Mouse (Mus musculus): ENCODE results near the gene Gdf10. TPM values are rescaled to one million over a fixed set of nuclear protein-coding genes. Genes with fewer than 3 reads are reported as not detected.

Gene Gdf10
- not detected for total RNA-seq (2023)

DNA sequence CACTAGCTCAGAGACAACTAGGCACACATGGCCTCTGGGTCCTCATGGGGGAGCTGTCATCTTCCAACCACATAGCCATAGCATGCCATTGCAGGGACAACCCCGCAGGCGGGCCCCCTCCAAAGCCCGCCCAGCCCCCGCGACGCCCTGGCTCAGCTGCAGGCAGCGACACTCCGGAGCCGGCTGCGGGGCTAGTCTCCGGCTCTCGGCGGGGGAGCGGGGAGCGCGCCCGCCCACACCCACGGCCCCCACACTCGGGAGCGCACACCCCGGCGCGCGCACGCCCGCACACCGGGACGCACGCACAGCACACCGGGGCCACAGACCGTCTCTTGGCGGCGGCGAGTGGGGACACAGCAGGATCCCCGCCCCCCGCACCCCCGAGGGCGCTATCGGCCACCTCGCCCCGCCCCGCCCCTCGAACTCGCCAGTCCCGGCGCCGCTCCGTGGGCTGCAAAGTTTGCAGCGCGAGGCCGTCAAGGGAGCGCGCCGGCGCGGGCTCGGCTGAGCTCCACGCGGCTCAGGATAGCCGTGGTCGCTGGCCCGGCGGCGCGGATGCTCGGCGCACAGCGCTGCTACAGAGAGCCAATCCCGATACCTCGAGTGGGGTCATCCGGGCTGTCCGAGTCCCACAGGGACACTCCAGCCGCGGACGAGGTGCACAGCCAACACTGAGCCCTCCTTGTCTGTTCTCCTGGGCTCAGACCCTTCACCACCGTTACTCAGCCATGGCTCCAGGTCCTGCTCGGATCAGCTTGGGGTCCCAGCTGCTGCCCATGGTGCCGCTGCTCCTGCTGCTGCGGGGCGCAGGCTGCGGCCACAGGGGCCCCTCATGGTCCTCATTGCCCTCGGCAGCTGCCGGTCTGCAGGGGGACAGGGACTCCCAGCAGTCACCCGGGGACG is at the start of gene Gdf10:
Gdf10 (plus strand) TSS at position 420 of the 903 bp plus-strand sequence.

DNA sequence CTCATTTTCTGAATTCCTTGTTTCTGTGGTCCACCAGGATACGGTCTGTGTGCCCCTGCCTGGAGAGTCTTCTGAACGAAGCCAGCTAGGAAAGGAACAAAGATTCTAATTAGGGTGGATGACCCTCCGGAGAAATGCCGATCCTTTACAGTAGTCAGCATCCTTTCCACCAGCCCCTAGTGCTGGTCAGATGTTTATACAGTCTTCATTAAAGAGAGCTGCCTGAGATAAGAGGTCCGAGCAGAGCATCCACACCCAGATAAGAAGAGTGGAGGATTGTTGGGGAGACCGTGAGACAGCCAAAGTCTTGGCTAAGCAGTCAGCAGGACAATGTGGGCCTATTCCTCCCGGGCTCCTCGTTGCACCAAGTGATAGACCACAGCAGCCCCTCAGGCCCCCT is 17.4 kb downstream of the Gdf10 start, which contains the start of gene Gdf2:
Gdf2 (plus strand) TSS at position 301 of the 400 bp plus-strand sequence.

GRCm38 (mm10) chr14:33953761-33954160 is 30.4 kb downstream of the Gdf10 start, which contains the start of gene Rbp3:
Gene Rbp3 (plus strand): TSS chr14:33954003.

DNA sequence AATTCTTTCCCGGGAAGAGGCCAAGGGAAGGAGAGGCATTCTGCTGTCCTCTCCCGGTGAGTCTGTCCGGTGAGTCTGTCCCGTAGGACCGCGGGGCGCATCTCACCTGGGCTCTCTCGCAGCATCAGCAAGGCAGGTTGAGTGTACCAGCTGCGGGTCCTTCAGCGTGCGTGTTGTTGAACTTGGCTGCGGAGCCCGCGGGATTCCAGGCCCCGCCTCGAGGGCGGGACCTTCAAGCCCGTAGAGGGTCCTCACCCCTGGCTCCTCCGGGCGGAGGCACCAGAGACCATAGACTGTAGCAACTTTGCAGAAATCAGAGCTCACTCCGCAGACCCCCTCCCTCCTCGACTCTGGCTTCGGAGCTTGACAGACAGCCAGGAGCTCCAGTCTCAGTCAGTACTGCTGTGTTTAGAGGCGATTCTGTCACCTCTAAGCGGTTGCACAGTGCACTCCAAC is 55.2 kb downstream of the Gdf10 start, which contains the start of gene Zfp488:
Zfp488 (minus strand) TSS at position 161 of the 456 bp plus-strand sequence.

Other genes starting within 250 kb of the Gdf10 start
- not detected for gene Gdf2, start 17.5 kb downstream of the Gdf10 start, total RNA-seq (2023)
- gene Rbp3, start 30.4 kb downstream of the Gdf10 start, total RNA-seq (2023) = not detected
- gene Zfp488, start 55.2 kb downstream of the Gdf10 start, total RNA-seq (2023) = under 1 TPM; 0.12 to 0.17 TPM
- not detected for gene Gm30083, start 91.6 kb downstream of the Gdf10 start, total RNA-seq (2023)
- not detected for gene Gm5460, start 93.2 kb downstream of the Gdf10 start, total RNA-seq (2023)
- gene Antxrl, start 129.1 kb downstream of the Gdf10 start, total RNA-seq (2023) = not detected
- not detected for gene Anxa8, start 162.4 kb downstream of the Gdf10 start, total RNA-seq (2023)
- not detected for gene A630023A22Rik, start 179.2 kb downstream of the Gdf10 start, total RNA-seq (2023)
- gene Npy4r, start 228.9 kb downstream of the Gdf10 start, total RNA-seq (2023) = not detected